Mouse (Mus musculus) liver, embryonic 11.5 days (tissue): ENCODE results near the gene Robo1. TPM values are rescaled to one million over a fixed set of nuclear protein-coding genes. Genes with fewer than 3 reads are reported as not detected.

ENCODE experiments used
- ATAC-seq: fragments of 200-750 bp; cut with Nextera tagmentation; replicated peaks from 2 replicates; pipeline ENCODE4 v1.8.0; 2017; ENCODE audit warnings: moderate number of reproducible peaks, mild to moderate bottlenecking, moderate TSS enrichment, moderate library complexity; ENCODE audit not compliant: low FRiP score
- DNase-seq: peaks from one replicate; pipeline ENCODE4 v3.0.0-alpha.2; 2017; ENCODE audit warnings: low spot score
- H3K27ac ChIP-seq: fragments of 300-500 bp; sonication (generic); 2 replicates; pipeline ENCODE4 v1.5.1; 2014; ENCODE audit warnings: mild to moderate bottlenecking, low read depth, low read length, control low read depth
- H3K27me3 ChIP-seq: fragments of 300-500 bp; sonication (generic); replicated peaks from 2 replicates; pipeline ENCODE4 v1.6.1; 2014; ENCODE audit warnings: low read length, mixed read lengths; ENCODE audit not compliant: control insufficient read depth, insufficient read depth
- H3K36me3 ChIP-seq: fragments of 300-500 bp; sonication (generic); 2 replicates; pipeline ENCODE4 v1.6.1; 2014; ENCODE audit warnings: mild to moderate bottlenecking, low read length, moderate library complexity, mixed read lengths; ENCODE audit not compliant: control insufficient read depth, insufficient read depth
- H3K4me1 ChIP-seq: fragments of 300-500 bp; sonication (generic); replicated peaks from 2 replicates; pipeline ENCODE4 v1.6.1; 2014; ENCODE audit warnings: low read length, mixed read lengths; ENCODE audit not compliant: control insufficient read depth, insufficient read depth
- H3K4me2 ChIP-seq: fragments of 300-500 bp; sonication (generic); 2 replicates; pipeline ENCODE4 v1.6.1; 2014; ENCODE audit warnings: mild to moderate bottlenecking, control low read depth, moderate library complexity
- H3K4me3 ChIP-seq: fragments of 300-500 bp; sonication (generic); 2 replicates; pipeline ENCODE4 v1.5.1; 2014; ENCODE audit warnings: low read depth, low read length, control low read depth
- H3K9ac ChIP-seq: fragments of 300-500 bp; sonication (generic); 2 replicates; pipeline ENCODE4 v1.6.1; 2014; ENCODE audit warnings: low read depth, low read length, control low read depth
- H3K9me3 ChIP-seq: fragments of 300-500 bp; sonication (generic); 2 replicates; pipeline ENCODE4 v1.6.1; 2016; ENCODE audit warnings: low read length, inconsistent platforms, mixed read lengths; ENCODE audit not compliant: control insufficient read depth
- WGBS: fragments of 180-500 bp; shearing (Covaris S2); extraction: QIAGEN DNeasy Blood & Tissue Kit; methylation state at CpG from one replicate; pipeline ENCODE4 v1.1.7; 2014; 5-methylcytosine and 5-hydroxymethylcytosine counted together
- polyA plus RNA-seq: library from polyadenylated mRNA; unstranded; fragments of >200 nt; fragmentation: Nextera tagmentation; extraction: Ambion mirVana; gene quantifications from 2 replicates; pipeline ENCODE4 v1.2.1, GENCODE M21; 2014

Robo1 gene
- polyA plus RNA-seq, 1 experiment from 2014 or later, result 25.4 TPM

- Histone ChIP-seq H3K9me3 (no peaks in the 10 kb centered on the region), H3K27me3 (no peaks in the 10 kb centered on the region), H3K4me2 (no peak overlapping the region), H3K9ac (no peak overlapping the region), H3K36me3 (no peaks in the 10 kb centered on the region), H3K27ac (no peak overlapping the region), H3K4me1 (no peaks in the 10 kb centered on the region), H3K4me3 (no peak overlapping the region)
- 79% methylated on average over 2 of the region's 2 CpGs for WGBS
- ATAC-seq (no peak), DNase-seq (no peak)
Observed at GRCm38 (mm10) chr16:72708526-72708925, 400.4 kb downstream of the Robo1 start.

GRCm38 (mm10) chr16:72717118-72717802 lies 409.2 kb downstream of the Robo1 start:
- WGBS, result 64% methylated on average over 9 of the region's 9 CpGs
- DNase-seq (no peak), ATAC-seq (no peak)

GRCm38 (mm10) chr16:72719063-72719462 lies 411.0 kb downstream of the Robo1 start:
- Histone ChIP-seq H3K27me3 (no peaks in the 10 kb centered on the region), H3K4me2 (no peak overlapping the region), H3K9ac (no peak overlapping the region), H3K36me3 (no peaks in the 10 kb centered on the region), H3K27ac (no peak overlapping the region), H3K4me1 (no peaks in the 10 kb centered on the region), H3K4me3 (no peak overlapping the region), H3K9me3 (no peaks in the 10 kb centered on the region)
- no peak for DNase-seq
- 91% methylated on average over 4 of the region's 4 CpGs for WGBS
- no peak for ATAC-seq

More at GRCm38 (mm10) chr16:72717118-72717802, 409.2 kb downstream of the Robo1 start:
- H3K4me3 ChIP-seq, result no peak overlapping the region
- no peak overlapping the region for H3K27ac ChIP-seq
- no peaks in the 10 kb centered on the region for H3K9me3 ChIP-seq
- no peaks in the 10 kb centered on the region for H3K27me3 ChIP-seq
- H3K36me3 ChIP-seq, result no peaks in the 10 kb centered on the region
- H3K4me1 ChIP-seq, result no peaks in the 10 kb centered on the region
- H3K9ac ChIP-seq, result no peak overlapping the region
- H3K4me2 ChIP-seq, result no peak overlapping the region

GRCm38 (mm10) chr16:72720979-72721378 lies 412.9 kb downstream of the Robo1 start:
- 71% methylated on average over 4 of the region's 4 CpGs for WGBS
- Histone ChIP-seq H3K4me1 (no peaks in the 10 kb centered on the region), H3K27me3 (no peaks in the 10 kb centered on the region), H3K9ac (no peak overlapping the region), H3K36me3 (no peaks in the 10 kb centered on the region), H3K9me3 (no peaks in the 10 kb centered on the region), H3K27ac (no peak overlapping the region), H3K4me3 (no peak overlapping the region), H3K4me2 (no peak overlapping the region)
- no peak for ATAC-seq
- no peak for DNase-seq

- WGBS, result 56% methylated on average over 14 of the region's 14 CpGs
- no peak overlapping the region for H3K27ac ChIP-seq
- H3K4me1 ChIP-seq, result no peaks in the 10 kb centered on the region
Observed at GRCm38 (mm10) chr16:72721713-72722481, 413.8 kb downstream of the Robo1 start.

GRCm38 (mm10) chr16:72734234-72734633 lies 426.1 kb downstream of the Robo1 start:
- no peaks in the 10 kb centered on the region for H3K9me3 ChIP-seq
- WGBS, result 69% methylated on average over 5 of the region's 5 CpGs
- no peak overlapping the region for H3K4me3 ChIP-seq
- peaks cover 4% of the 10 kb centered on the region for H3K4me1 ChIP-seq
- DNase-seq (no peak), ATAC-seq (no peak)
- no peaks in the 10 kb centered on the region for H3K36me3 ChIP-seq
- no peak overlapping the region for H3K27ac ChIP-seq
- no peak overlapping the region for H3K4me2 ChIP-seq
- H3K27me3 ChIP-seq, result no peaks in the 10 kb centered on the region
- no peak overlapping the region for H3K9ac ChIP-seq

More at GRCm38 (mm10) chr16:72721713-72722481, 413.8 kb downstream of the Robo1 start:
- DNase-seq (no peak), ATAC-seq (no peak)
- no peaks in the 10 kb centered on the region for H3K36me3 ChIP-seq
- H3K4me2 ChIP-seq, result no peak overlapping the region
- H3K4me3 ChIP-seq, result no peak overlapping the region
- no peak overlapping the region for H3K9ac ChIP-seq
- no peaks in the 10 kb centered on the region for H3K27me3 ChIP-seq
- H3K9me3 ChIP-seq, result no peaks in the 10 kb centered on the region

- Histone ChIP-seq H3K36me3 (no peaks in the 10 kb centered on the region), H3K4me1 (peaks cover 4% of the 10 kb centered on the region), H3K9me3 (no peaks in the 10 kb centered on the region), H3K9ac (no peak overlapping the region), H3K4me3 (no peak overlapping the region), H3K27me3 (no peaks in the 10 kb centered on the region), H3K4me2 (no peak overlapping the region), H3K27ac (no peak overlapping the region)
- WGBS, result 63% methylated on average over 11 of the region's 11 CpGs
- ATAC-seq, result no peak
- DNase-seq, result no peak
Observed at GRCm38 (mm10) chr16:72735175-72735574, 427.1 kb downstream of the Robo1 start.

- Histone ChIP-seq H3K27ac (no peak overlapping the region), H3K4me2 (no peak overlapping the region), H3K27me3 (no peaks in the 10 kb centered on the region), H3K36me3 (no peaks in the 10 kb centered on the region), H3K9ac (no peak overlapping the region), H3K4me1 (peaks cover 4% of the 10 kb centered on the region), H3K9me3 (no peaks in the 10 kb centered on the region), H3K4me3 (no peak overlapping the region)
- ATAC-seq (no peak), DNase-seq (no peak)
- WGBS, result 77% methylated on average over 3 of the region's 3 CpGs
Observed at GRCm38 (mm10) chr16:72735588-72735987, 427.5 kb downstream of the Robo1 start.

GRCm38 (mm10) chr16:72737154-72737553 lies 429.0 kb downstream of the Robo1 start:
- Histone ChIP-seq H3K27ac (no peak overlapping the region), H3K4me1 (peaks cover 4% of the 10 kb centered on the region), H3K4me2 (no peak overlapping the region), H3K27me3 (no peaks in the 10 kb centered on the region), H3K4me3 (no peak overlapping the region), H3K36me3 (peaks cover 1% of the 10 kb centered on the region), H3K9ac (no peak overlapping the region), H3K9me3 (no peaks in the 10 kb centered on the region; the same call in 1 of the 2 replicates)
- ATAC-seq (no peak), DNase-seq (no peak)
- 56% methylated on average over 4 of the region's 4 CpGs for WGBS
